Mouse (Mus musculus): ENCODE measurements around the gene Nsrp1. TPM values are rescaled to one million over a fixed set of nuclear protein-coding genes. Genes with fewer than 3 reads are reported as not detected.
A peak's percentile ranks its signal among the peaks of the same experiment; 100 is the strongest.
"Not testable (repeated sequence)": the region's sequence is repeated elsewhere in the genome, so short reads cannot be mapped to it uniquely, and the experiment has no call there.

The Nsrp1 gene
- polyA plus RNA-seq, 1 experiment from 2014 or later, result 37.1 TPM

- H3K9me3 ChIP-seq, result no peaks in the 10 kb centered on the region
- no peak for DNase-seq (ENCODE audit: low spot score)
- no peak overlapping the region for H3K4me3 ChIP-seq
- no peaks in the 10 kb centered on the region for H3K27me3 ChIP-seq (ENCODE audit: insufficient read depth, poor library complexity, severe bottlenecking)
- H3K27ac ChIP-seq, result no peak overlapping the region
- peaks cover 4% of the 10 kb centered on the region; the same call in 1 of the 2 replicates for H3K4me1 ChIP-seq (replicated peaks)
- H3K36me3 ChIP-seq, result no peaks in the 10 kb centered on the region
- 84% methylated on average over 2 of the region's 2 CpGs for WGBS
Measured at GRCm38 (mm10) chr11:77089162-77089561, 10.9 kb upstream of the Nsrp1 start.

GRCm38 (mm10) chr11:77087004-77087403 is 8.8 kb upstream of the Nsrp1 start:
- Histone ChIP-seq H3K4me1 (replicated peaks) (no peaks in the 10 kb centered on the region), H3K36me3 (no peaks in the 10 kb centered on the region), H3K9me3 (no peaks in the 10 kb centered on the region), H3K27ac (no peak overlapping the region), H3K4me3 (no peak overlapping the region), H3K27me3 (ENCODE audit: insufficient read depth, poor library complexity, severe bottlenecking) (no peaks in the 10 kb centered on the region; the same call in 1 of the 2 replicates)
- no peak for DNase-seq (ENCODE audit: low spot score)
- WGBS, result 78% methylated on average over 2 of the region's 2 CpGs

- no peaks in the 10 kb centered on the region for H3K9me3 ChIP-seq
- H3K4me3 ChIP-seq, result no peak overlapping the region
- no peaks in the 10 kb centered on the region for H3K36me3 ChIP-seq
- WGBS, result 65% methylated on average over 5 of the region's 5 CpGs
- no peak for DNase-seq (ENCODE audit: low spot score)
- no peaks in the 10 kb centered on the region for H3K4me1 ChIP-seq (replicated peaks)
- H3K27me3 ChIP-seq (ENCODE audit: insufficient read depth, poor library complexity, severe bottlenecking), result peaks cover 3% of the 10 kb centered on the region; the same call in 1 of the 2 replicates
- no peak overlapping the region for H3K27ac ChIP-seq
Measured at GRCm38 (mm10) chr11:77084001-77084682, 5.9 kb upstream of the Nsrp1 start.

GRCm38 (mm10) chr11:77079361-77079760 is 1.1 kb upstream of the Nsrp1 start:
- DNase-seq (ENCODE audit: low spot score), result no peak
- peaks cover 3% of the 10 kb centered on the region; the same call in 1 of the 2 replicates for H3K27me3 ChIP-seq (ENCODE audit: insufficient read depth, poor library complexity, severe bottlenecking)
- peaks cover 22% of the 10 kb centered on the region for H3K36me3 ChIP-seq
- 89% methylated on average over 1 of the region's 1 CpGs for WGBS
- no peaks in the 10 kb centered on the region for H3K9me3 ChIP-seq
- no peak overlapping the region for H3K27ac ChIP-seq
- H3K4me1 ChIP-seq (replicated peaks), result peaks cover 14% of the 10 kb centered on the region
- no peak overlapping the region for H3K4me3 ChIP-seq

GRCm38 (mm10) chr11:77077792-77078191 is 443 bp downstream of the Nsrp1 start:
- Histone ChIP-seq H3K9me3 (no peaks in the 10 kb centered on the region), H3K27ac (peak overlapping the region; percentile 94), H3K4me1 (replicated peaks) (peaks cover 14% of the 10 kb centered on the region), H3K4me3 (peak overlapping the region; percentile 85), H3K36me3 (peaks cover 37% of the 10 kb centered on the region), H3K27me3 (ENCODE audit: insufficient read depth, poor library complexity, severe bottlenecking) (0 out of 2 replicates have a peak, but pooled peaks cover 3% of the 10 kb centered on the region)
- no peak for DNase-seq (ENCODE audit: low spot score)
- 3% methylated on average over 16 of the region's 16 CpGs for WGBS

GRCm38 (mm10) chr11:77077331-77077730 is 904 bp downstream of the Nsrp1 start:
- Histone ChIP-seq H3K36me3 (peaks cover 40% of the 10 kb centered on the region), H3K4me3 (peak overlapping the region; percentile 85), H3K27ac (peak overlapping the region; percentile 94), H3K4me1 (replicated peaks) (peaks cover 14% of the 10 kb centered on the region)
- not testable (repeated sequence) for DNase-seq (ENCODE audit: low spot score); H3K27me3 ChIP-seq (ENCODE audit: insufficient read depth, poor library complexity, severe bottlenecking); H3K9me3 ChIP-seq
- WGBS, result 57% methylated on average over 4 of the region's 4 CpGs

GRCm38 (mm10) chr11:77070721-77071120 is 7.5 kb downstream of the Nsrp1 start:
- Histone ChIP-seq H3K4me1 (replicated peaks) (no peaks in the 10 kb centered on the region), H3K27ac (no peak overlapping the region), H3K4me3 (no peak overlapping the region), H3K36me3 (peaks cover 64% of the 10 kb centered on the region), H3K9me3 (no peaks in the 10 kb centered on the region), H3K27me3 (ENCODE audit: insufficient read depth, poor library complexity, severe bottlenecking) (no peaks in the 10 kb centered on the region)
- WGBS, result 84% methylated on average over 4 of the region's 4 CpGs
- no peak for DNase-seq (ENCODE audit: low spot score)

GRCm38 (mm10) chr11:77068825-77069224 is 9.4 kb downstream of the Nsrp1 start:
- H3K4me1 ChIP-seq (replicated peaks), result no peaks in the 10 kb centered on the region
- no peaks in the 10 kb centered on the region for H3K9me3 ChIP-seq
- DNase-seq (ENCODE audit: low spot score), result no peak
- peaks cover 48% of the 10 kb centered on the region for H3K36me3 ChIP-seq
- WGBS, result 96% methylated on average over 4 of the region's 4 CpGs
- H3K27me3 ChIP-seq (ENCODE audit: insufficient read depth, poor library complexity, severe bottlenecking), result no peaks in the 10 kb centered on the region
- H3K4me3 ChIP-seq, result no peak overlapping the region
- no peak overlapping the region for H3K27ac ChIP-seq

GRCm38 (mm10) chr11:77063406-77063805 is 14.8 kb downstream of the Nsrp1 start:
- H3K36me3 ChIP-seq, result peaks cover 21% of the 10 kb centered on the region
- 96% methylated on average over 2 of the region's 2 CpGs for WGBS
- no peaks in the 10 kb centered on the region for H3K9me3 ChIP-seq
- no peak for DNase-seq (ENCODE audit: low spot score)
- no peaks in the 10 kb centered on the region for H3K27me3 ChIP-seq (ENCODE audit: insufficient read depth, poor library complexity, severe bottlenecking)
- no peaks in the 10 kb centered on the region for H3K4me1 ChIP-seq (replicated peaks)
- H3K4me3 ChIP-seq, result no peak overlapping the region
- no peak overlapping the region for H3K27ac ChIP-seq

- Histone ChIP-seq H3K27ac (no peak overlapping the region), H3K4me3 (no peak overlapping the region), H3K4me1 (replicated peaks) (no peaks in the 10 kb centered on the region), H3K36me3 (peaks cover 15% of the 10 kb centered on the region; the same call in 1 of the 2 replicates), H3K9me3 (no peaks in the 10 kb centered on the region), H3K27me3 (ENCODE audit: insufficient read depth, poor library complexity, severe bottlenecking) (no peaks in the 10 kb centered on the region)
- DNase-seq (ENCODE audit: low spot score), result no peak
- WGBS, result 85% methylated on average over 5 of the region's 5 CpGs
Measured at GRCm38 (mm10) chr11:77061951-77062350, 16.3 kb downstream of the Nsrp1 start.

GRCm38 (mm10) chr11:77042816-77043215 is 35.4 kb downstream of the Nsrp1 start:
- H3K36me3 ChIP-seq, result peaks cover 37% of the 10 kb centered on the region
- H3K4me1 ChIP-seq (replicated peaks), result no peaks in the 10 kb centered on the region
- no peaks in the 10 kb centered on the region for H3K9me3 ChIP-seq
- DNase-seq (ENCODE audit: low spot score), result no peak
- 84% methylated on average over 2 of the region's 2 CpGs for WGBS
- H3K4me3 ChIP-seq, result no peak overlapping the region
- no peaks in the 10 kb centered on the region for H3K27me3 ChIP-seq (ENCODE audit: insufficient read depth, poor library complexity, severe bottlenecking)
- H3K27ac ChIP-seq, result no peak overlapping the region

GRCm38 (mm10) chr11:77041891-77042290 is 36.3 kb downstream of the Nsrp1 start:
- Histone ChIP-seq H3K9me3 (no peaks in the 10 kb centered on the region), H3K27me3 (ENCODE audit: insufficient read depth, poor library complexity, severe bottlenecking) (no peaks in the 10 kb centered on the region), H3K4me3 (no peak overlapping the region), H3K27ac (no peak overlapping the region), H3K36me3 (peaks cover 28% of the 10 kb centered on the region), H3K4me1 (replicated peaks) (no peaks in the 10 kb centered on the region)
- DNase-seq (ENCODE audit: low spot score), result no peak
- WGBS, result 88% methylated on average over 4 of the region's 4 CpGs

- Histone ChIP-seq H3K4me1 (replicated peaks) (no peaks in the 10 kb centered on the region), H3K9me3 (no peaks in the 10 kb centered on the region), H3K27ac (no peak overlapping the region), H3K27me3 (ENCODE audit: insufficient read depth, poor library complexity, severe bottlenecking) (no peaks in the 10 kb centered on the region), H3K36me3 (no peaks in the 10 kb centered on the region), H3K4me3 (no peak overlapping the region)
- WGBS, result 72% methylated on average over 14 of the region's 14 CpGs
- DNase-seq (ENCODE audit: low spot score), result no peak
Measured at GRCm38 (mm10) chr11:77031151-77031934, 46.9 kb downstream of the Nsrp1 start.

Measured in hindbrain, embryonic 10.5 days (tissue).